Mouse (Mus musculus): Measurements from ENCODE around the gene Dph5.
"Not testable (repeated sequence)": the region's sequence is repeated elsewhere in the genome, so short reads cannot be mapped to it uniquely, and the experiment has no call there.

Gene Dph5

GRCm38 (mm10) chr3:115888310-115889106 is 871 bp downstream of the Dph5 start:
- in situ Hi-C loops (cut with MboI; ENCODE audit: unreplicated experiment in 2 of 2), result loop anchor here (5.0 kb wide), 2 partner anchors 86 to 181 kb away; no protein-coding TSS in a partner anchor

- in situ Hi-C loops (cut with MboI; ENCODE audit: unreplicated experiment in 2 of 2), result no loop called here
These were observed 4.7 kb downstream of the Dph5 start for GRCm38 (mm10) chr3:115892341-115892740.

GRCm38 (mm10) chr3:115893166-115893565 is 5.5 kb downstream of the Dph5 start:
- in situ Hi-C loops (cut with MboI; ENCODE audit: unreplicated experiment in 2 of 2), result no loop called here

- in situ Hi-C loops (cut with MboI; ENCODE audit: unreplicated experiment in 2 of 2), result no loop called here
These were observed 10.8 kb downstream of the Dph5 start for GRCm38 (mm10) chr3:115898354-115898948.

GRCm38 (mm10) chr3:115902301-115902956 is 14.8 kb downstream of the Dph5 start:
- in situ Hi-C loops (cut with MboI; ENCODE audit: unreplicated experiment in 2 of 2), result no loop called here

- in situ Hi-C loops (cut with MboI; ENCODE audit: unreplicated experiment in 2 of 2), result no loop called here
These were observed 17.4 kb downstream of the Dph5 start for GRCm38 (mm10) chr3:115905067-115905466.

- in situ Hi-C loops (cut with MboI; ENCODE audit: unreplicated experiment in 2 of 2), result no loop called here
These were observed 17.9 kb downstream of the Dph5 start for GRCm38 (mm10) chr3:115905567-115905966.

GRCm38 (mm10) chr3:115907406-115907805 is 19.8 kb downstream of the Dph5 start:
- in situ Hi-C loops (cut with MboI; ENCODE audit: unreplicated experiment in 2 of 2), result not testable (repeated sequence)

- in situ Hi-C loops (cut with MboI; ENCODE audit: unreplicated experiment in 2 of 2), result no loop called here
These were observed 37.0 kb downstream of the Dph5 start for GRCm38 (mm10) chr3:115924401-115925190.

- in situ Hi-C loops (cut with MboI; ENCODE audit: unreplicated experiment in 2 of 2), result no loop called here
These were observed 38.9 kb downstream of the Dph5 start for GRCm38 (mm10) chr3:115926531-115926930.

- in situ Hi-C loops (cut with MboI; ENCODE audit: unreplicated experiment in 2 of 2), result loop anchor here (5.0 to 10.0 kb wide), 3 partner anchors 127 to 269 kb away; no protein-coding TSS in a partner anchor
These were observed 44.1 kb downstream of the Dph5 start for GRCm38 (mm10) chr3:115931701-115932100.

- in situ Hi-C loops (cut with MboI; ENCODE audit: unreplicated experiment in 2 of 2), result loop anchor here (5.0 to 10.0 kb wide), 3 partner anchors 129 to 271 kb away; no protein-coding TSS in a partner anchor
These were observed 45.9 kb downstream of the Dph5 start for GRCm38 (mm10) chr3:115933293-115934186.

- in situ Hi-C loops (cut with MboI; ENCODE audit: unreplicated experiment in 2 of 2), result loop anchor here in 1 of 2 experiments (5.0 to 10.0 kb wide), 2 partner anchors 132 to 225 kb away; no protein-coding TSS in a partner anchor
These were observed 49.3 kb downstream of the Dph5 start for GRCm38 (mm10) chr3:115936734-115937599.

GRCm38 (mm10) chr3:115937807-115938206 is 50.2 kb downstream of the Dph5 start:
- in situ Hi-C loops (cut with MboI; ENCODE audit: unreplicated experiment in 2 of 2), result loop anchor here in 1 of 2 experiments (5.0 to 10.0 kb wide), 2 partner anchors 133 to 226 kb away; no protein-coding TSS in a partner anchor

- in situ Hi-C loops (cut with MboI; ENCODE audit: unreplicated experiment in 2 of 2), result no loop called here
These were observed 52.9 kb downstream of the Dph5 start for GRCm38 (mm10) chr3:115940510-115940909.

- in situ Hi-C loops (cut with MboI; ENCODE audit: unreplicated experiment in 2 of 2), result no loop called here
These were observed 53.8 kb downstream of the Dph5 start for GRCm38 (mm10) chr3:115941464-115941863.

GRCm38 (mm10) chr3:115944376-115944775 is 56.7 kb downstream of the Dph5 start:
- in situ Hi-C loops (cut with MboI; ENCODE audit: unreplicated experiment in 2 of 2), result no loop called here

GRCm38 (mm10) chr3:115946272-115946671 is 58.6 kb downstream of the Dph5 start:
- in situ Hi-C loops (cut with MboI; ENCODE audit: unreplicated experiment in 2 of 2), result no loop called here

Measured in v-Abl transformed pro-B cells (cell line).